11 mouse cellular contexts compared by ENCODE assay signal in the genomic region with DNA sequence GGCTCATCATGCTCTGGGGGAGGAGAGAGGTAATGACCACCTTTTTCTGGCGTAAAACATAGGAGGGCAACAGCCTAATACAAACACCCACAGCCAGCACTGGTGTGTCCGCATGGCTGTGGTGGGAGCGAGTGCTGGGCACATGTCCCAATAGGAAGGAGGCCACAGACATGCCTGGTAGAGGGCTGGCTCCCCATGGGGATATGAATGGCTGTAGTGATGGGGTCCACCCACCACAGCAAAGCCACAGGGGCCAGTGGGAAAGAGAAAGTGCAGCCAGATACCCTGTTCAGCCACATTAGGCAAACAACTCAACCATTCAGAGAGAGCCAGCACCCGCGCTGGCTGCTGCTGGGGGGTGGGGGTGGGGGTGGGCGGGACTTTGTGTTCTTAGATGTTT.
DNase-seq lines count a peak whose midpoint lies in the region; ATAC-seq and TF ChIP-seq lines count a peak whose summit lies in the region.
"Had no signal": no experiment of that assay in that cellular context is flagged by ENCODE, and none has a peak within 500 bp of the region (broad histone marks: within the 10 kb centered on the region; RNA-seq: fewer than 3 reads in every experiment).

No protein-coding gene starts in this region.

- no peak for TF ChIP-seq CTCF in MEL (IDR thresholded peaks at IDR 0.05 in 2 of 3, conservative IDR thresholded peaks at IDR 0.05 in 1 of 3; ENCODE audit: control insufficient read depth in 1 of 3, insufficient read depth in 1 of 3, low read depth in 2 of 3, low read length in 3 of 3, poor library complexity in 1 of 3, severe bottlenecking in 1 of 3)

- peak overlapping the region; percentile 2 to 78; a peak in 2 of 4 replicates for H3K27ac ChIP-seq in heart, embryonic 14.5 days (replicated peaks in 1 of 2; ENCODE audit: control insufficient read depth in 1 of 2, insufficient read depth in 1 of 2, low read depth in 2 of 2, low read length in 2 of 2)
- peak overlapping the region; percentile 99 for H3K27ac ChIP-seq in MEL (ENCODE audit: control insufficient read depth, low read depth, low read length)
- peak overlapping the region; percentile 100 for H3K27ac ChIP-seq in forebrain, embryonic 13.5 days
- peak overlapping the region; percentile 99 for H3K27ac ChIP-seq in liver, embryonic 13.5 days

- 61% methylated on average over 6 of the region's 6 CpGs for WGBS in heart, embryonic 14.5 days
- 20% methylated on average over 6 of the region's 6 CpGs for WGBS in forebrain, embryonic 13.5 days
- 15% methylated on average over 6 of the region's 6 CpGs for WGBS in liver, embryonic 13.5 days (ENCODE audit: insufficient replicate concordance)

- intact Hi-C loops in heart, postnatal 25 days (cut with DNase I): loop anchor here (5.0 kb wide), 2 partner anchors 68 to 118 kb away; no protein-coding TSS in a partner anchor

- peak overlapping the region; percentile 45; the same call in 1 of the 2 replicates for H3K9ac ChIP-seq in heart, embryonic 14.5 days (ENCODE audit: low read length)
- peak overlapping the region; percentile 80 for H3K9ac ChIP-seq in MEL (ENCODE audit: control insufficient read depth, low read depth, low read length, poor library complexity, severe bottlenecking)
- H3K9ac ChIP-seq in forebrain, embryonic 13.5 days: peak overlapping the region; percentile 43; the same call in 1 of the 2 replicates
- peak overlapping the region; percentile 98 for H3K9ac ChIP-seq in liver, embryonic 13.5 days

- peaks cover 40% of the 10 kb centered on the region for H3K79me2 ChIP-seq in MEL (ENCODE audit: control insufficient read depth, insufficient read depth, low read length, poor library complexity)

- no peak for TF ChIP-seq POLR2A in MEL (IDR thresholded peaks at IDR 0.05; ENCODE audit: control insufficient read depth in 1 of 2, insufficient read depth in 1 of 2, low read depth in 1 of 2, low read length in 2 of 2, poor library complexity in 1 of 2)

- no peaks in the 10 kb centered on the region for H3K9me3 ChIP-seq in heart, embryonic 14.5 days (ENCODE audit: control insufficient read depth, low read length)
- no peaks in the 10 kb centered on the region for H3K9me3 ChIP-seq in MEL (replicated peaks; ENCODE audit: insufficient read depth, low read length)
- H3K9me3 ChIP-seq in forebrain, embryonic 13.5 days (replicated peaks): no peaks in the 10 kb centered on the region
- H3K9me3 ChIP-seq in liver, embryonic 13.5 days (replicated peaks): no peaks in the 10 kb centered on the region

- no peaks in the 10 kb centered on the region for H3K27me3 ChIP-seq in heart, embryonic 14.5 days (ENCODE audit: control insufficient read depth, insufficient read depth, low read length)
- H3K27me3 ChIP-seq in MEL (ENCODE audit: control insufficient read depth in 1 of 2, insufficient read depth in 2 of 2, low read length in 2 of 2): no peaks in the 10 kb centered on the region
- no peaks in the 10 kb centered on the region for H3K27me3 ChIP-seq in forebrain, embryonic 13.5 days
- H3K27me3 ChIP-seq in liver, embryonic 13.5 days: no peaks in the 10 kb centered on the region

- no peak for TF ChIP-seq EP300 in MEL (IDR thresholded peaks at IDR 0.05; ENCODE audit: low read depth in 1 of 2, low read length in 2 of 2)

- H3K4me3 ChIP-seq in heart, embryonic 14.5 days (ENCODE audit: control insufficient read depth in 1 of 2, insufficient read depth in 1 of 2, low read depth in 1 of 2, low read length in 2 of 2): no peak overlapping the region
- H3K4me3 ChIP-seq in MEL (ENCODE audit: control insufficient read depth in 1 of 2, insufficient read depth in 1 of 2, low read depth in 2 of 2, low read length in 2 of 2): peak overlapping the region; percentile 28 to 52
- no peak overlapping the region for H3K4me3 ChIP-seq in forebrain, embryonic 13.5 days
- no peak overlapping the region for H3K4me3 ChIP-seq in liver, embryonic 13.5 days (replicated peaks)
- H3K4me3 ChIP-seq: myocyte had no signal

- TF ChIP-seq RAD21 in MEL (IDR thresholded peaks at IDR 0.05; ENCODE audit: low read depth, low read length): no peak

- peaks cover 28 to 38% of the 10 kb centered on the region in 2 experiments for H3K4me1 ChIP-seq in heart, embryonic 14.5 days (ENCODE audit: control insufficient read depth in 2 of 2, insufficient read depth in 2 of 2, low read length in 2 of 2)
- peaks cover 11 to 38% of the 10 kb centered on the region in 2 experiments for H3K4me1 ChIP-seq in MEL (ENCODE audit: control insufficient read depth in 1 of 2, insufficient read depth in 2 of 2, low read length in 2 of 2)
- peaks cover 53% of the 10 kb centered on the region for H3K4me1 ChIP-seq in forebrain, embryonic 13.5 days
- H3K4me1 ChIP-seq in liver, embryonic 13.5 days (replicated peaks): peaks cover 76% of the 10 kb centered on the region

- DNase-seq in heart, postnatal 25 days (ENCODE audit: low spot score): no peak
- no peak for DNase-seq in MEL (ENCODE audit: low read depth, low spot score)
- DNase-seq in liver, embryonic 13.5 days: no peak
- no peak for DNase-seq in thymus, postnatal 0 days (ENCODE audit: low spot score)
- no peak for DNase-seq in urinary bladder, postnatal 36 days (ENCODE audit: low spot score in 2 of 2)
- DNase-seq in lung, adult 18-20 months: no peak
- DNase-seq: adrenal gland, postnatal 36 days; thymus, postnatal 14 days had no signal

- H3K36me3 ChIP-seq in heart, embryonic 14.5 days (ENCODE audit: control insufficient read depth, insufficient read depth, low read length): no peaks in the 10 kb centered on the region
- peaks cover 0 to 20% of the 10 kb centered on the region in 2 experiments; a peak in 2 of 4 replicates for H3K36me3 ChIP-seq in MEL (ENCODE audit: control insufficient read depth in 1 of 2, insufficient read depth in 2 of 2, low read length in 2 of 2)
- H3K36me3 ChIP-seq in forebrain, embryonic 13.5 days (ENCODE audit: poor library complexity, severe bottlenecking): no peaks in the 10 kb centered on the region
- no peaks in the 10 kb centered on the region for H3K36me3 ChIP-seq in liver, embryonic 13.5 days

- 0 out of 2 replicates have a peak overlapping the region, but pooled peaks have one; percentile 11 for H3K4me2 ChIP-seq in heart, embryonic 14.5 days (ENCODE audit: low read length)
- H3K4me2 ChIP-seq in forebrain, embryonic 13.5 days: peak overlapping the region; percentile 94
- H3K4me2 ChIP-seq in liver, embryonic 13.5 days: peak overlapping the region; percentile 92

- ATAC-seq in heart, embryonic 14.5 days (ENCODE audit: insufficient number of reproducible peaks, insufficient read depth, low FRiP score, low read depth): no peak
- ATAC-seq in forebrain, embryonic 13.5 days: 0 out of 2 replicates have a peak, but pooled peaks have one; percentile 11
- no peak; the same call in 1 of the 2 replicates for ATAC-seq in liver, embryonic 13.5 days (ENCODE audit: low read depth)

TF ChIP-seq in MEL, 35 proteins besides CTCF, POLR2A, EP300 and RAD21:
- TF ChIP-seq ZKSCAN1 (IDR thresholded peaks at IDR 0.05; ENCODE audit: low read depth, low read length) (no peak), MAX (IDR thresholded peaks at IDR 0.05; ENCODE audit: low read length) (peak; percentile 68), POLR2AphosphoS2 (IDR thresholded peaks at IDR 0.05; ENCODE audit: low read length) (no peak), USF2 (IDR thresholded peaks at IDR 0.05; ENCODE audit: borderline replicate concordance in 1 of 2, insufficient read depth in 1 of 2, low read depth in 1 of 2, low read length in 2 of 2) (no peak), MYC (IDR thresholded peaks at IDR 0.05; ENCODE audit: low read depth, low read length) (peak; percentile 78), NRF1 (IDR thresholded peaks at IDR 0.05; ENCODE audit: insufficient read depth, low read depth, low read length, poor library complexity, severe bottlenecking) (no peak), MXI1 (IDR thresholded peaks at IDR 0.05; ENCODE audit: low read depth, low read length) (peak; percentile 35), POLR2AphosphoS5 (IDR thresholded peaks at IDR 0.05; ENCODE audit: borderline replicate concordance, low read depth, low read length) (no peak)

Comparison
In these comparisons a context has a peak if more than half of its experiments do, and no peak if none do; other contexts are left out.
1. H3K27ac ChIP-seq: peak in every context shown above with its lines; median percentile 100 in forebrain, embryonic 13.5 days; 99 in MEL; 99 in liver, embryonic 13.5 days; 40 in heart, embryonic 14.5 days.
2. H3K4me2 ChIP-seq: peak in every context shown above with its lines; median percentile 94 in forebrain, embryonic 13.5 days; 92 in liver, embryonic 13.5 days; 11 in heart, embryonic 14.5 days.
3. H3K4me3 ChIP-seq: peak in MEL (2 of 2); none in heart, embryonic 14.5 days (0 of 2), forebrain, embryonic 13.5 days (single experiment) and liver, embryonic 13.5 days (single experiment).
4. H3K9ac ChIP-seq: peak in every context shown above with its lines; median percentile 98 in liver, embryonic 13.5 days; 80 in MEL; 45 in heart, embryonic 14.5 days; 43 in forebrain, embryonic 13.5 days.